Mouse (Mus musculus) monocyte, adult 5-6 weeks (primary cell): ENCODE results near the gene Vwa1. TPM values are rescaled to one million over a fixed set of nuclear protein-coding genes. Genes with fewer than 3 reads are reported as not detected.
"Not testable (repeated sequence)": the region's sequence is repeated elsewhere in the genome, so short reads cannot be mapped to it uniquely, and the experiment has no call there.

ENCODE experiments used
- ATAC-seq: fragments of 153-309, 156-312 bp; replicated peaks from 2 replicates; pipeline ENCODE4 v1.8.0; 2017; ENCODE audit warnings: mild to moderate bottlenecking; ENCODE audit not compliant: low TSS enrichment, insufficient number of reproducible peaks, severe bottlenecking, poor library complexity, low FRiP score
- total RNA-seq: library from RNA; stranded (forward); fragments of 200-1000, 200-491, 200-594 nt; gene quantifications from 3 replicates; pipeline ENCODE4 v1.2.3, GENCODE M21; 2017

The Vwa1 gene
- total RNA-seq, 1 experiment from 2014 or later = not detected

GRCm38 (mm10) chr4:155759862-155760612, 14.5 kb downstream of the Vwa1 start:
- 0 out of 2 replicates have a peak, but pooled peaks have one; percentile 5 for ATAC-seq

GRCm38 (mm10) chr4:155757011-155757410, 17.5 kb downstream of the Vwa1 start:
- ATAC-seq = no peak

GRCm38 (mm10) chr4:155746575-155747490, 27.7 kb downstream of the Vwa1 start:
- no peak for ATAC-seq

DNA sequence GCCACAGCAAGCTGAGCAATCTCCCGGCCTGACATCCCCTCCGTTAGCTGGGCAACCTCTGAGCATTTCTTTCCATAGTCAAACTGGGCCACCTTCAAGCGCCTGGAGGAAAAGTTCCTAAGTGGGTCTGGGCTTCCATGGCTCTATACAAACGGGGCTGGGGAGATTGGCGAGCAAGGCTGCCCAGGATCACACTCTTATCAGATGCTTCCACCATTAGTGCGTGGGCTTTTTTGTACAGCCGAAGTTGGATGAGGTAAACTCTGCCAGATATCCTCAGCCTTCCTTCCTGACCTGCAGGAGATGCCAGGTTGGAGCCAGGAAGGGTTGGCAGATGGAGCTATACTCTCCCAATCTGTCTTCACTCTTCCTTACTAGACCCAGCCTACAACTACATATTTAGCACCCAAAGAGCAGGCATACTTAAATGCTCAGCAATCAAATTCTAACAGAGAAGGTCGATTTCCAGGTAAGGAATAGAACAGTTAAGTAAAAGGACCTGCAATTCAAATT, 28.4 kb downstream of the Vwa1 start:
- no peak for ATAC-seq

- no peak for ATAC-seq
These were observed 29.4 kb downstream of the Vwa1 start for GRCm38 (mm10) chr4:155745136-155745535.

GRCm38 (mm10) chr4:155744474-155744873, 30.0 kb downstream of the Vwa1 start:
- ATAC-seq = no peak

DNA sequence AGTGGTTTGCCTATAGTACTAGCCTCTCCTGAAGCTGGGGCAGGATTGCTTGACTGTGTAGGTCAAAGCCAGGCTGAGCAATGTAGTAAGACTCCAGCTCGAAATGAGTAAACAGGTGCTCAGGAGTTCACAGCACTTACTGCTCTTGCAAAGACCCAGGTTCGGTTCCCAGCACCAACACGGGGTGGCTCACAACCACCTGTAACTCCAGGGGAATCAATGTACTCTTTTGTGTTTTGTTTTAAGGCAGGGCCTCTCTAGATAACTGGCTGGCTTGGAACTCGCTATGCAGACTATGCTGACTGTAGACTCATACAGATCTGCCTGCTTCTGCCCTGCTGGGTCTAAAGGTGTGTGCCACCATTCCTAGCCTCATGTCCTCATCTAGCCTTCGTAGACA, 31.8 kb downstream of the Vwa1 start:
- no peak for ATAC-seq

DNA sequence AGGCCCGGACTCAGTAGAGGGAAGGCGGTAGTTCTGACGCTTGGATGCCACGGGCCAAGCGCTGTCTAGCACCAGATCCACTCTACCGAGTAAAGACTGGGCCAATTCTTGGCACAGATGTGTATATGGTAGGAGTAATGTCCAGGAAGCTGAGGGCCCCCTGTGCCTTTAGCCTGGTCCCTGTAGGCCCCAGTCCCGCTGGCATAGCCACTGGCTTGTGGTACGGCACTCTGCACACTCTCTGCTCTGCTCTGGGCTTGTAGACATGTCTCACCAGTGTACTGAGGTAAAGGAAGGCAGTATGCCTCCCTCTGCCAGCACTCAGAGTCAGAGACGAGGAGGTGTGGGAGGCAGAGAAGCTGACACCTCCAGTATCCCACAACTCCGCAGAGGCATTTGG, 33.8 kb downstream of the Vwa1 start:
- not testable (repeated sequence) for ATAC-seq

DNA sequence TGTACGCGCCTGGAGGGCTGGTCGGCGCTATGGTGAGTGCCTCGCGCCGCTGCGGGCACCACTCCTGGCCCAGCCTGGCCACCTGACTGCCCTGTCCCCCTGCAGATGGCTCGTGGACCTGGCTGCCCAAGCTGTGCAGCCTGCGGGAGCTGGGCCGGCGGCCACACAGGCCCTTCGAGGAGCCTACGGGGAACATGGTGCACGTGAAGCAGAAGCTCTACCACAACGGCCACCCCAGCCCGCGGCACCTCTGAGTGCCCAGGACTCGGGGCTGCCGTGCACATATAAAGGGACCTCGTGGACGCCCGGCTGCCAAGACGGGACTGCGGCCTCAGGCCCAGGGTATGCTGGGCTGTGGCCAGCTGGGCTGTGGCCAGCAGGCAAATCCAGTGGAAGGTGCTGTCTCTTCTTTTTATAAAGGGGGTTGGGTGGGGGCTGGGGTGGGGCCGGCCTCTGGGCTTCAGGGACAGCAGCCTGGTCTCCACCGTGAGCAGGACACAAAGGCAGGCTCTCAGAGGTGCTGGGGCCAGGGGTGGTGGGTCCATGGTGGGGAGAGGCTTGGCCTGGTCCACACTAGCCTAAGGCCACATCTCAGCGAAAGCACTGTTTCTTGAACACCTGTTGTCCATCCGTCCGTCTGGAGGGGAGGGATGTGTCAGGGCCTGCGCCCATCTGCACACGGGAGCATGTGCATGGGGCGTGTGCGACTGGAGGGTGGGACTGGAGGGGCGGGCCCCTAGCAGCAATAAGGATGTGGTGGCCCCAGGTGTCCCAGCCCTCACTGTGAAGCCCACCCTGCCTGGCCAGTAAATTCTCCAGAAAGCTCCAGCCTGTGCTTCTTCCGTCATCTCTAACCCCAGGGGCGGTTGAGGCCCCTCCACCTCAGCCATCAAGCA, 34.5 kb downstream of the Vwa1 start:
- no peak for ATAC-seq

DNA sequence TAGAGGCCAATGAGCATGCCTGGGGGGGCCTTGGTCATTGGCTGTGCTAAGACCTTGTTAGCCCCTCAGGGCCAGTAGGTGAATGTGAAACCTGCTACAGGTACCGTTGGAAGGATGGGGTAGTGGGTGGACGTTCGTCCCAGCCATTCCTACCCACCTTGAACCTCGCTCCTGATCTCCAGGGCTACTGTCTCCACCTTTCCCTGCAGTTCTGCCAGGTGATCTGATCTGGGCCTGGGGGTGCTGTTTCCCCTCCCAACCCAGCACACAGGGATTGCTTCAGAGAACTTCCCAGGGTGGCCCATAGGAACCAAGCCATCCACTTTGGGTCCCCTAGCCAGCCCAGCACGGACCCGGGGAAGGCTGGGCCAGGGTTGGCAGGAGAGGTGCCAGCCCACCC, 35.3 kb downstream of the Vwa1 start:
- no peak for ATAC-seq

GRCm38 (mm10) chr4:155738262-155738661, 36.2 kb downstream of the Vwa1 start:
- ATAC-seq = no peak

DNA sequence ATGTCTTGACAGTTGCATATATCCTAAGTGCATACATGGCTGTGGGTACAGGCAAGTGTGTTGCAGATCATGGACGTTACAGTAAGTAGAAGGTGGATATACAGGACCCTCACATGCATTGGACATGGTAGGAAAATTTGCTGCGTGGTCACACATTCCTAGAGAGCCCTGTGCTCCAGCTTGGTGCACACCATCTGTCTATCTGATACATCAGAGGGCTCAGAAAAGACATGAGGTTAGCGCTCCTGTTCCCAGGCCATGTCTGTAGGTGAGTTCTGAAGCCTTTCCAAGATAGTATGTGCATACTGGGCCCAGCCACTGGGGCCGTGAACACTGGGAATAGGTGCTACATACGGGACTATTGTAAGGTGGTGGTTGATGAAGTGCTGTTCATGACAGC, 38.1 kb downstream of the Vwa1 start:
- ATAC-seq = no peak

DNA sequence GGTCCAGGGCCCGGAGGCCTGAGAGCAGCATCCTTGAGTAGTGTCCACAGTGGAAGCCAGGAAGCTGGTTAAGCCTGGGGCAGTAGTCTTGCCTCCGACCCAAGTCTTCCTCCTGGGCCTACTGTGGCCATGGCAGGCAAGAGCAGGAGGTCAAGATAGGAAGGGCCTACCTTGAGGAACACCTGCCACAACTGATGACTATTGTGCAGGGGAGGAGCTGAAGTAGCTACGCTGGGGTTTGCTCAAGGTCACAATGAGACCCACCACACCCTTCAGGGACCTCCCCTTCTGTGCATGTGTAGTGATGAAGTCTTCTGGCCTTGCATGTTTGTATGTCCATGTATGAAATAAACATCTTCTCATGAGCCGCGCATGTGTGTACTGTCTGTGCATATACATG, 38.7 kb downstream of the Vwa1 start:
- ATAC-seq = no peak

DNA sequence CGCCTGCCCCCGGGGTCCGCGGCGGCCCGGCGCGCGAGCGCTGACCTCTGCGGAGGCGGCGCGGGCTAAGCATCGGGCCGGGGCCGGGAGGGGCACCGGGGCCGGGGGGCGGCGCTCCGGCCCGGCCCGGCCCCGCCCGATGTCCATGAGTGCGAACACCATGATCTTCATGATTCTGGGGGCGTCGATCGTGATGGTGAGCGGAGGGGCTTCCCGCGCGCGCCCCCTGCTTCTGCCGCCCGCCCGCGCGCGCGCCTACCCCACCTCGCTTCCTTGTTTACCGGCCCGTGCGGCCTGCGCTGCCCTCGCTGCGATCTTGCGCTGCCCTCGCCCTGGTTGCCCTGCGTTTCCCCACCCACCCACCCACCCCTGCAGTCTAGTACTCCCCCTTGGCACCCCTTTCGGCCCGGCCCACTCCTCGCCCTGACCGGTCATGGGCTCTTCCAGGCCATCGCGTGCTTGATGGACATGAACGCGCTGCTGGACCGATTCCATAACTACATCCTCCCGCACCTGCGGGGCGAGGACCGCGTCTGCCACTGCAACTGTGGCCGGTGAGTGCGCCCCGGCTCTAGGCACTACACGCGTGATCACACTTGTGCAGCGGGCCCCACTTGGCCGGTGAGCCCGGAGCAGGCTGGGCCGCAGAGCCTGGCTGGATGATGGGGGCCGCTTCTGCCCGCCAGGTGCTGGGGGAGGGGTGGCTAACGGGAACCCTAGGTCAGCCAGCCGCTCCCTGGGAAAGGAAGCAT, 39.4 kb downstream of the Vwa1 start:
- ATAC-seq = no peak

GRCm38 (mm10) chr4:155734350-155734941, 40.1 kb downstream of the Vwa1 start, which contains the start of gene Tmem240:
Gene Tmem240, plus strand, starts transcription at chr4:155734800.
- ATAC-seq = peak; percentile 62

DNA sequence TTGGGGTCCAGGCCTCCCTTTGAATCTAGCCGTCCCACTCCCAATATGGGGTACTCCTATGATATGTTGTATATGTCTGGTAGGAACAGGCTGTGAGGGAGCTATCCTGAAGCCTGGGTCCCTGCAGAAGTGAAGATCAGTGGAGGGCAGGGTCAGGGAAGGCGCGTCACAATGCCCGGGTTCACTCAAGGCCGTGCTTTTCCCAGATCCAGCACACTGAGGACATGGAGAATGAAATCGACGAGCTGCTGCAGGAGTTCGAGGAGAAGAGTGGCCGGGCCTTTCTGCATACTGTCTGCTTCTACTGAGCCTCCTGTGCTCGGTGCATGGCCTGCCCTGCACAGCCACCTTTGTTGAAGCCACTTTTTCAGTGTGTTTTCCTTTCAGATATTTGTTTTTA, 41.2 kb downstream of the Vwa1 start:
- no peak for ATAC-seq

DNA sequence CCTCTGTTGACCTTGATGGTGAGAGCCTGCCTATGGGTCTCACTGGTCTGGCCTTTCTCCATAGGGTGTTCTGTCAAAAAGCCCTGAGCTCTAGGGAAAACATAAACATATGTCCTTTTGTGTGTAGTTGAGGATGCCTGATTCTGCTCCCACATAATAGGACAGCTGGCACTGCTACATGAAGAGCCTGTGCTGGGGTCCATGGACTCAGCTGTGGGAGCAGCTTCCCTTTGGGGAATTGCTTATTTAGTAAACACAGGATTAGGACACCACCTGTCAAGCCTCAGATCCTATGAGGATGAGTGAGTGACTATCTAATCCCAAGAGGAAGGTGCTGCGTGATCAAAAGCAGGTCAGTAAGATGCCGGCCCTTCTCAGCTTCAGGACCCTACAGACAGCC, 46.5 kb downstream of the Vwa1 start:
- no peak for ATAC-seq

DNA sequence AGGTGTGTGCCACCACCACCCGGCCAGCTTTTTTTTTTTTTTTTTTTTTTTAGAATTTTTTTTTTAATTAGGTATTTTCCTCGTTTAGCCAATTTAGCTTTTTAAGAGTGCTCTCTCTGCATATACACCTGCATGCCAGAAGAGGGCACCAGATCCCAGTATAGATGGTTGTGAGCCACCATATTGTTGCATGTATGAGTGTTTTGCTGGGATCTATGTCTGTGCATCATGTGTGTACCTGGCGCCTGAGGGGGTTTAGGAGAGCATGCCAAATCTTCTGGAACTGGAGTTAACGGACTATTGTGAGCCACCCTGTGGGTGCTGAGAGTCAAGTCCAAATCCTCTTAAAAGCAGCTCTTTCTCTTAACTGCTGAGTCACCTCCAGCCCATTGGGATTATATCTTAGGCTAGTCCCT, 52.8 kb downstream of the Vwa1 start:
- ATAC-seq = peak; percentile 59; the same call in 1 of the 2 replicates
